Mouse (Mus musculus) bone marrow, adult 2 months (tissue): Measurements from ENCODE around the gene Kcnj5. TPM values are rescaled to one million over a fixed set of nuclear protein-coding genes. Genes with fewer than 3 reads are reported as not detected.

Experiments
- H3K27ac ChIP-seq: fragments of 200-500 bp; 2 replicates; pipeline ENCODE4 v1.5.1; 2012; ENCODE audit warnings: low read depth, mild to moderate bottlenecking, control low read depth, inconsistent platforms, low read length; ENCODE audit not compliant: control insufficient read depth, poor library complexity, insufficient read depth
- H3K4me1 ChIP-seq: fragments of 200-500 bp; 2 replicates; pipeline ENCODE4 v1.6.1; 2011; ENCODE audit warnings: low read length; ENCODE audit not compliant: control insufficient read depth, insufficient read depth
- H3K4me3 ChIP-seq: fragments of 200-500 bp; replicated peaks from 2 replicates; pipeline ENCODE3; 2011; ENCODE audit warnings: mild to moderate bottlenecking, low read depth, low read length, control low read depth; ENCODE audit not compliant: control insufficient read depth
- CTCF ChIP-seq: fragments of 200-500 bp; IDR thresholded peaks from 2 replicates; pipeline ENCODE4 v1.5.1; 2011; ENCODE audit warnings: low read length, control low read depth; ENCODE audit not compliant: control insufficient read depth, insufficient read depth
- POLR2A ChIP-seq: fragments of 200-500 bp; IDR thresholded peaks from 2 replicates; pipeline ENCODE4 v1.6.1; 2011; ENCODE audit warnings: low read depth, mild to moderate bottlenecking, control low read depth, low read length, borderline replicate concordance; ENCODE audit not compliant: control insufficient read depth
- whole genome bisulfite sequencing: fragments of 180-500 bp; shearing (Covaris S2); methylation state at CpG from one replicate; pipeline ENCODE4 v1.1.7; 2018; 5-methylcytosine and 5-hydroxymethylcytosine counted together
- polyA plus RNA-seq: library from polyadenylated mRNA; stranded (reverse); fragments of >200 nt; gene quantifications from 2 replicates; pipeline ENCODE4 v1.2.4, GENCODE M21; 2011; ENCODE audit warnings: low replicate concordance; ENCODE audit not compliant: missing spikeins, insufficient read depth, insufficient read length

The Kcnj5 gene
- polyA plus RNA-seq, 1 experiment: 6.1 TPM

DNA sequence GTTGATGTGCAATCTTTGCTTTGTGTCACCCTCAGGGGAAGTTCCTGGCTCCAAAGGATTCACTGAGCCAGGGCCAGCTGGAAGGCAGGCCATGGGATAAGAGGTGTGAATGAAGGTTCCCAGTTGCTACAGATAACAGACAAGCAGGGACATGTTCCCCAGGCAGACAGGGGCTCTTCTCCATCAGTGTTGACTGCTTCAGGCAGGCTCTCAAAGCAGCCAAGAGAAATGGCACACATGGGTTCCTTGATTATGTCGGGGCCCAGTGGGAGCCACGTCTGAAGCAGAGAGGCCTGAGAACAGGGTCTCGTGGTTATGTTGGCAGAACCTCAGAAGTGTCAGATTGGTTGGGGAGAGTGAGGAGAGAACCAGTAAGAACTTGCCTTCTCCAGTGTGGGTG lies 30.1 kb downstream of the Kcnj5 start:
- no peak overlapping the region for H3K27ac ChIP-seq
- H3K4me3 ChIP-seq: no peak overlapping the region
- no peak for TF ChIP-seq POLR2A
- no peak for TF ChIP-seq CTCF
- WGBS: 54% methylated on average over 3 of the region's 3 CpGs
- H3K4me1 ChIP-seq: no peaks in the 10 kb centered on the region

DNA sequence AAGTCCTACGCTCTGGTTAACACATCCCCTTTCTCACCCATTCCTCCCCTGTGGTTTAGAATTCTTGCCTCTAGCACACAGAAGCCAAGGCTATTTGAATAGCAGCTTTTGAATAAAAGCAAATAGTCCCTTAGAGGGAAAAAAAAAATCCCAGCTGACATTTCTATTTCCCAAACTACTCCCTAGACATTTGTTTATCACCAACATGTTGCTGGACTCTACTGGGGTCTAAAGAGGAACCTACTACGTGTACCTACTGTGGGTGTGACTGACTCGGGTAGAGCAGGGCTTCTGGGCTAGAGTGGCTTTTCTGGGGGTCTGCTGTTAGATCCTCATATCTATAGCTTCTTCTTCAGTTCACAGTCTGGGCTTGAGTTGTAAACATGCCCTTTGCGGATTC lies 31.9 kb downstream of the Kcnj5 start:
- 52% methylated on average over 4 of the region's 4 CpGs for WGBS
- Histone ChIP-seq H3K4me1 (no peaks in the 10 kb centered on the region), H3K27ac (no peak overlapping the region), H3K4me3 (no peak overlapping the region)
- TF ChIP-seq POLR2A: no peak
- TF ChIP-seq CTCF: no peak

DNA sequence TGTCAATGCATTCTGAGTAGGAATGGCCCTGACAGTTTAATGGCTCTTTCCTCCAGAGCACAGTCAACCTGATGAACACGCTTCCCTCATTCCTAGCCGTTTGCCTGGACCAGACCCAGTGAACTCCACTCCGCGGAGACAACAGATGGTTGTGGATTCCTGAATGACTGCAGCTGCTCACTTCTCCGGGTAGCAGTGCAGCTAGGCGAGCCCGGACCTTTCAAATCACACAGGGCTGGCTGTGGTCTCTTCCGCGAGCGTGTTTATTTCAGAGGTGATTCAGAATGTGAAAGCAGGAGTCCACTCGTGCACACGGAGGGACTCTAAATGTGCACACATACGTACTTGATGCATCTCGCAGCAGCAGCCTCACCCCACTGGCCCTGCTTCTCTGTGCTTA lies 32.4 kb downstream of the Kcnj5 start:
- H3K27ac ChIP-seq: no peak overlapping the region
- WGBS: 79% methylated on average over 14 of the region's 14 CpGs
- TF ChIP-seq CTCF (no peak), POLR2A (no peak)

DNA sequence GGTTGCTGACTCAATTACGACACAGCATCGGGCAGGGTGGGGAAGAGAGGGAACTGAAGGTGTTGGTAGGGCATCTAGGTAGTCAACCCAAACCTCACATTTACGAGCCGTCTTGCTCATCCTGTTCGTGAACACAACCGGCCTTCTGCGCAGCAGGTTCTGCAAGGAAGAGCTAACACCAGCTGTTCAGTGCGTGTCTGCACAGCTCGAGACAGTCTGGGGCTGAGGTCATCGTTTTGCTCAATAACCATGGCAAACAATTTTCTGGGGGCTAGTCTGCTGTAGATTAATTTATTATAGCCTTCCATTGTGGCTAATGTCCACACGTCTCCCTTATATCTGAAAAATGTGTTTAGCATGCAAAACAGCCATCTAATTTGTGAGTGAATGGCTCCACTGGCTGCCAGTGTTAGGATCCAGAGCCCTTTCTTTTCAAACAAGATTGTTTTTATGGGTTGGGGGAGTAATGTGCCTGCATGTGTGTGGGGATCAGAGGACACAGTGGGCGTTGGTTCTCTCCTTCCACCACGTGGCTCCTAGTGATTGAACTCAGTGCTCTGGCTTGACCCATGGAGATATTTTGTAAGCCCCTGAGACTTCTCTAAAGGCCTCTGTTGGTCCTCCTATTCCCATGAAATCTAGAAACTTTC lies 41.5 kb downstream of the Kcnj5 start:
- no peak overlapping the region for H3K4me3 ChIP-seq
- TF ChIP-seq CTCF (no peak), POLR2A (no peak)
- H3K4me1 ChIP-seq: no peaks in the 10 kb centered on the region; the same call in 1 of the 2 replicates
- H3K27ac ChIP-seq: no peak overlapping the region
- WGBS: 83% methylated on average over 13 of the region's 13 CpGs

More for the DNA sequence above, 32.4 kb downstream of the Kcnj5 start:
- Histone ChIP-seq H3K4me3 (no peak overlapping the region), H3K4me1 (no peaks in the 10 kb centered on the region)

DNA sequence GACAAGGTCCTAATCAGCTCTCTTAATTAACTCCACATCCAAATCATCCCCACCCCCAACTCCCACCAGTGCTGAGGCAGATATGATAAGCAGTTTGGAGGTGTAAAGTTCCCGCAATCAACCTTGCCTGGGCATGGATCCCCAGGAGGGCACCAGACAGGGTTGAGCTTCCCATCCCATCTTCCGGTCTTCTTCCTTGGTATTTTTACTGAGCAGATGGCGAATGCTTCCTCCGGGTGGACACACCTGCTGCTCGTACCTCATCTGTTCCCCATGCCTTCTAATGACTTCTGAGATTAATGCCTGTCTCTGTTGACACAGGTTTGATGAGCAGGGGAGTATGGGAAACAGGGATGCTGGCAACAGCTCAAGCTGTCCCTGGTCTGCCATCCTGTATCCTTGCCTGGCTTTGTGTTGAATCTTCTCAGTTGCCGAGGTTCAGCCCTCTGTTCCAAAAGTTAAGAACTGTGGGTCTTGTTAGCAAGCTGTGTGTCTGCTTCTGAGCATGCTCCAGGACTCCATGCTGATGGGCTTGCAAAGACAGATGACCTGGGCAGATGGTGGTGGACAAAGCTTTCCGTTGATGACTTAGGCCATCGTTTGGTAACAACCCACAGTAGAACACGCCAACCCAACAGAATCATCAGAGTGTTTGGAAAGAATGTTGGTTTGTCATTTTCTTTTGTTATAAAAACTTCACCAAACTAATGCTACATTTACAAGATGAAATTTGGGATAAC lies 48.9 kb downstream of the Kcnj5 start:
- H3K4me1 ChIP-seq: no peaks in the 10 kb centered on the region; the same call in none of the 2 replicates
- no peak overlapping the region for H3K4me3 ChIP-seq
- no peak for TF ChIP-seq CTCF
- no peak for TF ChIP-seq POLR2A
- no peak overlapping the region for H3K27ac ChIP-seq
- WGBS: 82% methylated on average over 9 of the region's 9 CpGs

DNA sequence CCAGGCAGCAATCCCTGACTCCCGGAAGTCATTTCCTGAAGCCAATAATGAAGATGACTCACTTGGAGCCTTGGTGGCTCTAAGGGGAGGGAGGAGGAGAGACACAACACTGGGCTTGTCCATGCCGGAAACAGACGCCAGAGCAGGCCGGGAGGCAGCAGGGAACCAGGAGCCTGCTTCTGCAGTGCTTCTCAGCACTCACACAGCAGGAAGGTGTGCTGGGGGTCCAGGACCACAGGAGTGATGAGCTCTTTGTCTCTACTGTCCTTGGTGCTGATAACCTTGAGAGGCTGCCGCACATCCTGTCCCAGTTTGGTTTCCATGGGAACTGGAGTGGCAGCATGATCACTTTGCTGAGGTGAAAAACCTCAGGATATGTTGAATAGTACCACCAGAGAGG lies 51.5 kb downstream of the Kcnj5 start:
- Histone ChIP-seq H3K27ac (no peak overlapping the region), H3K4me3 (no peak overlapping the region), H3K4me1 (no peaks in the 10 kb centered on the region; the same call in 1 of the 2 replicates)
- 71% methylated on average over 5 of the region's 5 CpGs for WGBS
- no peak for TF ChIP-seq CTCF
- no peak for TF ChIP-seq POLR2A

DNA sequence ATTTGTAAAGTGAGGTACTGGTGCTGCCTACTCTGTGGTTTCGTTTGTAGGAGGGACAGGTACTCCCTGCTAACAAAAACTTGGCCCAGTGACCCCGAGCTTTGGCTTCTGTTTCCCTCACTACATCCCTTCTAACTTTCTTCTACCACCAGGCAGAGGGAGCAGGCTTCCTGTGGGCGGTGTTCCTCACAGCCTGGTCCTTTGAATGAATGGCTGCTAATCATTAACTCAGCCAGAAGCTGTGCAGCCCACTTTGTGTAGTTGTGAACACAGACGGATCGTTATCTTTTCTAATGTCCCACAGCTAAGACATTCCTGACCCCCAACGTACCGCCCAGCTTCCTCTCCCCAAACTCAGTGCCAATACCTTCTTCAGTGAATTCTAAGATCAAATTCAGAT lies 52.5 kb downstream of the Kcnj5 start:
- H3K4me3 ChIP-seq: no peak overlapping the region
- no peak overlapping the region for H3K27ac ChIP-seq
- H3K4me1 ChIP-seq: no peaks in the 10 kb centered on the region; the same call in 1 of the 2 replicates
- 16% methylated on average over 7 of the region's 7 CpGs for WGBS
- TF ChIP-seq POLR2A (no peak), CTCF (no peak)

DNA sequence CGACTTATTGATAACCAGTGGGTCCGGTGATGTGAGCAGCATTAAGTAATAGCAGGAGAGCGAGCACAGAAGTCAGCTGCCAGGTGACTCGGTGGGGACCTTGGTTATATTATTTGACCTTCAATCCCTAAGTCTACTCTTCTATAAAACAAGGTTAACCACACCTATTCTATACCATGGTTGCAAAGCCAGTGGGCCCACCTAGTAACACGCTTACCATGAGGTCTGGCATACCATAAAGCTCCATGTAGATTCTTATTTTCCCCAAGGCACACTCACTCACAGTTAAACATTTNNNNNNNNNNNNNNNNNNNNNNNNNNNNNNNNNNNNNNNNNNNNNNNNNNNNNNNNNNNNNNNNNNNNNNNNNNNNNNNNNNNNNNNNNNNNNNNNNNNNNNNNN lies 60.6 kb downstream of the Kcnj5 start:
- Histone ChIP-seq H3K4me3 (no peak overlapping the region), H3K4me1 (no peaks in the 10 kb centered on the region; the same call in 1 of the 2 replicates), H3K27ac (no peak overlapping the region)
- WGBS: 82% methylated on average over 5 of the region's 5 CpGs
- TF ChIP-seq POLR2A: no peak
- TF ChIP-seq CTCF: no peak

DNA sequence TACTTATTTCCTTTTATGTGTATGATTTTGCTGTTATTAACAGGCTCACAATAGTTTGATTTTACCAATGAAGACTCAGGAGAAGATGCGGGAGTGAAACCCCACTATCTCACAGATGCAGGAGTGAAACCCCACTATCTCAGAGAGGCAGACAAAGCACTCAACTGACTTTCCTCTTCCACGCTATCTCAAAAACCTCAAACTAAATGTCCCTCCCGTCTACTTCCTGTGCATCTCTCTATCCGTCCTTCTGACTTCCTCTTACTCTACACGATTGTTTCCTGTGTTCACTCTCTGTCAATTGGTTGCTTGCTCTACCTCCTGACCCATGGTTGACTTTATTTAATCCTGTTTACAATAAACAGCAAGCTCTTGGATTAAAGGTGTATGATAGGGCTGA lies 63.7 kb downstream of the Kcnj5 start:
- no peak overlapping the region for H3K4me3 ChIP-seq
- H3K4me1 ChIP-seq: no peaks in the 10 kb centered on the region; the same call in 1 of the 2 replicates
- no peak for TF ChIP-seq POLR2A
- TF ChIP-seq CTCF: no peak
- 5% methylated on average over 5 of the region's 5 CpGs for WGBS
- H3K27ac ChIP-seq: no peak overlapping the region
